Mouse (Mus musculus) kidney, adult 9 months (tissue): ENCODE measurements around the gene Cox14.
"Not testable (repeated sequence)": the region's sequence is repeated elsewhere in the genome, so short reads cannot be mapped to it uniquely, and the experiment has no call there.

Experiments
- DNase-seq: peaks from one replicate; pipeline ENCODE4 v3.0.0; 2022

Cox14 gene

GRCm38 (mm10) chr15:99728211-99728610 lies 2.8 kb downstream of the Cox14 start:
- no peak for DNase-seq

DNA sequence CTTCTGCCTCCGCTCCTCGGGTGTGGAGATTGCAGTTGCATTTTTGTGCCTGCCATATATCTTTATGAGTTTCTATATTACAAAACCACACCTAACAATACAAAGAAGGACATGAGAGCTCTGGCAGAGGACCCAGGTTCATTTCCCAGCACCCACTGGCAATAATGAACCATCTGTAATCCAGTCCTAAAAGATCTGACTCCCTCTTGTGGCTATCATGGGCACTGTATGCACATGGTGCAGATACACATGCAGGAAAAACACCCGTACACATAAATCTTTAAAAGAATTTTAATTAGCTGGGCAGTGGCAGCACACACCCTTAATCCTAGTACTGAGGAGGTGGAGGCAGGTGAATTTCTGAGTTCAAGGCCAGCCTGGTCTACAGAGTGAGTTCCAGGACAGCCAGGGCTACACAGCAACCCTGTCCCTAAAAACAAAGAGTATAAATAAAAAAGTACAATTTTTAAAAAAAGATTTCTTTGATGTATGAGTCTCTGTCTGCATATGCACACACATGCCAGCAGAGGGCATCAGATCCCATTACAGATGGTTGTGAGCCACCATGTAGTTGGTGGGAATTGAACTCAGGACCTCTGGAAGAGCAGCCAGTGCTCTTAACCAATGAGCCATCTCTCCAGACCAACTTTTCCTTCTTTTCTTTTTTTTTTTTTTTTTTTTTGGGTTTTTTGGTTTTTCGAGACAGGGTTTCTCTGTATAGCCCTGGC lies 3.8 kb downstream of the Cox14 start:
- DNase-seq: no peak

DNA sequence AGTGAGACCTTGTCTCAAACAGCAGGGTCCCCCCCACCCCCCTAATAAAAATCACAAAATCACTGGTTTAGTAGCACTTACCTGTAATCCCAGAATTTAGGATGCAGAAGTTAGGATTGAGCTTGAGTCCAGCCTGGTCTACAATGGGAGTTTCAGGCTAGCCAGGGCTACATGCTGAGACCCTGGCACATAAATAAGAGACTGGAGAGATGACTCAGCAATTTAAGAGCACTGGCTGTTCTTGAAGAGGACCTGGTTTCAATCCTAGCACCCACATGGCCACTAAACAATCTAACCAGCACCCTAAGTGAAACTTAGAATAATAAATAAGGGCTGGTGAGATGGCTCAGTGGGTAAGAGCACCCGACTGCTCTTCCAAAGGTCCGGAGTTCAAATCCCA lies 5.7 kb downstream of the Cox14 start:
- DNase-seq: no peak

GRCm38 (mm10) chr15:99731678-99732077 lies 6.3 kb downstream of the Cox14 start:
- no peak for DNase-seq

DNA sequence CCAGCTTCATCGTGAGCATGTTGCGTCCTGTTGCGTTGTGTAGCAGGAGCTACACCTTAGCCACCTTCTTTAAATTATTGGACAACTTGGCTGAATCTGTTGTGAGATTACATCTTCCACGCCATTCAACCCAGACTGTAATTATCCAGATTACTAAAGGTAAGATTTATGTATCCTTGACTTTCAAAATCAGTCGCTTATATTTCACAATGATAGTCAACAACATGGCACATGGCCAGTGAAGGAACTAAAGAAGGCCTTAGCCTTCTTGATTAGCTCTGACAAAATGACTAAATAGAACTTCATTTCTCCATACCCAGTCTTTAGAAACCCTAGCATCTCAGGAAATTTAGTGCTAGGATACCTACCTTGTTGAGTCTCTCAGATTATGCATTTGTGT lies 7.8 kb downstream of the Cox14 start:
- no peak for DNase-seq

GRCm38 (mm10) chr15:99735631-99736030 lies 10.2 kb downstream of the Cox14 start:
- DNase-seq: peak; percentile 100

DNA sequence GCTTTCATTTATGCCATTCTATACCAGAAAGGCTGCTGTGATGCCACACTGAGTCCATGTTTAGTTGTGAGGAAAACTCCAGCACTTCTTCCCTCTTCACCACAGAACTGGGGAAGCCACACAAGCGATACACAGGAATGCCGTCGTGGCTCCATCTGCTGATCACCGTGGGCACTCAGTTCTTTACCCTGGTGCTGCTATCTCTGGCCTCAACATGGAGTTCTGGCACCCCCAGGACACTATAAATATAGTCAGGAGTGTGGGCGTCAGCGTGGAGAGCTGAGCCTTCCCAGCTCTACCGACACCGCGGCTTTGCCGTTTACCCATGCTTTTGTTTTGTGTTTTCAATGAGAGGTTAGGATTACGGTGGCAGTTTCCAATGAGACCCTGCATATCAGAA lies 11.3 kb downstream of the Cox14 start:
- DNase-seq: no peak

- no peak for DNase-seq
These were observed 14.8 kb downstream of the Cox14 start for GRCm38 (mm10) chr15:99740229-99740628.

GRCm38 (mm10) chr15:99754204-99754603 lies 28.8 kb downstream of the Cox14 start:
- DNase-seq: no peak

- DNase-seq: no peak
These were observed 42.0 kb downstream of the Cox14 start for GRCm38 (mm10) chr15:99767467-99767866.

- peak; percentile 40 for DNase-seq
These were observed 43.3 kb downstream of the Cox14 start for GRCm38 (mm10) chr15:99768761-99769160.

GRCm38 (mm10) chr15:99771004-99771500 lies 45.6 kb downstream of the Cox14 start:
- no peak for DNase-seq

GRCm38 (mm10) chr15:99771601-99772276 lies 46.3 kb downstream of the Cox14 start:
- DNase-seq: no peak

DNA sequence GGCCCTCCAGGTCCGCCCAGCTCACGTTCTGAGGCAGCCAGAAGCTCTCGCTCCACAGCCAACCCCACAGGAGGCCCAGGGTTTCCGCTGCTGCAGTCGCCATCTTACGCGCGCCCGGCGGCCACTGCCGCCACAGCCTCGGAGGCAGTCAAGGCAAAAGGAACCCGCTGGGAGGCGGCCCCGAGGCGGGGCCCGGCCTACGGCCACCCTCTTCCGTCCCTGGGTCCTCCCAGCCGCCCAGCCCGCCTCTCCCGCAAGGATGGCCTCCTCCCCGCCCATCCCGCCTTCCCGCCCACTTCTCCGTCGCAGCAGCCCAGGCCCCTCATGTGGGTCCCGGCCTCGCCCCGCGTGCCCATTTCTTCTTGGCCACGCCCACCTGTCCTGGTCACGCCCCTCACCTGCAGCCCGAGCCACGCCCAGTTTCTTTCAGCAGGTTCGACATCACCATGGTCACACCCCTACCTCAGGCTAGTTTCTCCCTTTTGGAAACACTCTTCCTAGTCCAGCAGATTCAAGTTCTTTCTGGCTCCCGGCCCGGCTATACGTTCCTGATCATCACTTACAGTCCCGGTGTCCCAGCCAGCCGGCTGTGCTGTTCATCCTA lies 47.0 kb downstream of the Cox14 start:
- peak; percentile 92 for DNase-seq

DNA sequence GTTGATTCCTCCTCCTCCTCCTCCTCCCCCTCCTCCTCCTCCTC lies 47.3 kb downstream of the Cox14 start, which contains the start of gene Cers5:
Gene Cers5 (minus strand): TSS at position 5 of the 44 bp plus-strand sequence.
- not testable (repeated sequence) for DNase-seq

GRCm38 (mm10) chr15:99772925-99773324 lies 47.5 kb downstream of the Cox14 start:
- no peak for DNase-seq
